Comparison of ENCODE assay signal across 9 mouse cellular contexts in genomic region chr11:101441450-101442126, GRCm38 (mm10). TPM values are rescaled to one million over a fixed set of nuclear protein-coding genes. Genes with fewer than 3 reads are reported as not detected.
DNase-seq lines count a peak whose midpoint lies in the region; ATAC-seq and TF ChIP-seq lines count a peak whose summit lies in the region.
"Not testable (repeated sequence)": the region's sequence is repeated elsewhere in the genome, so short reads cannot be mapped to it uniquely, and the experiment has no call there.
"Had no signal": no experiment of that assay in that cellular context is flagged by ENCODE, and none has a peak within 500 bp of the region (broad histone marks: within the 10 kb centered on the region; RNA-seq: fewer than 3 reads in every experiment).

No protein-coding gene starts in this region.

- not testable (repeated sequence) for H3K27me3 ChIP-seq in embryonic facial prominence, embryonic 10.5 days (replicated peaks; ENCODE audit: low read depth, poor library complexity, severe bottlenecking); forebrain, embryonic 15.5 days; hindbrain, embryonic 10.5 days (ENCODE audit: insufficient read depth, poor library complexity, severe bottlenecking); kidney, adult 2 months (replicated peaks; ENCODE audit: control insufficient read depth, insufficient read depth, low read length); liver, adult 2 months (ENCODE audit: control insufficient read depth, insufficient read depth, low read length); lung, postnatal 0 days (replicated peaks; ENCODE audit: insufficient read depth, low read length); neural tube, embryonic 11.5 days (ENCODE audit: control insufficient read depth, insufficient read depth, low read length); testis, adult 2 months (ENCODE audit: control insufficient read depth, insufficient read depth, low read length)

- WGBS in embryonic facial prominence, embryonic 10.5 days = 40% methylated on average over 15 of the region's 15 CpGs
- 39% methylated on average over 14 of the region's 15 CpGs for WGBS in forebrain, embryonic 15.5 days
- whole genome bisulfite sequencing in hindbrain, embryonic 10.5 days = 45% methylated on average over 15 of the region's 15 CpGs
- 33% methylated on average over 15 of the region's 15 CpGs for WGBS in kidney, adult 2 months
- 34% methylated on average over 15 of the region's 15 CpGs for WGBS in liver, adult 2 months
- 33% methylated on average over 15 of the region's 15 CpGs for WGBS in lung, postnatal 0 days
- 40% methylated on average over 14 of the region's 15 CpGs for WGBS in neural tube, embryonic 11.5 days

- TF ChIP-seq EP300 in lung, postnatal 0 days (IDR thresholded peaks at IDR 0.05) = not testable (repeated sequence)

- H3K9me3 ChIP-seq in embryonic facial prominence, embryonic 10.5 days; forebrain, embryonic 15.5 days; hindbrain, embryonic 10.5 days; lung, postnatal 0 days (ENCODE audit: low read length); neural tube, embryonic 11.5 days (ENCODE audit: control insufficient read depth, low read length): not testable (repeated sequence)

- not testable (repeated sequence) for H3K79me2 ChIP-seq in liver, adult 2 months (ENCODE audit: control insufficient read depth, insufficient read depth, low read length)

- H3K4me1 ChIP-seq in embryonic facial prominence, embryonic 10.5 days = peaks cover 20% of the 10 kb centered on the region
- peaks cover 22% of the 10 kb centered on the region for H3K4me1 ChIP-seq in forebrain, embryonic 15.5 days
- peaks cover 25% of the 10 kb centered on the region for H3K4me1 ChIP-seq in hindbrain, embryonic 10.5 days (replicated peaks)
- H3K4me1 ChIP-seq in kidney, adult 2 months (ENCODE audit: control insufficient read depth, insufficient read depth, low read length); lung, postnatal 0 days (ENCODE audit: insufficient read depth, low read depth, low read length); neural tube, embryonic 11.5 days (ENCODE audit: control insufficient read depth, insufficient read depth, low read length); testis, adult 2 months (ENCODE audit: control insufficient read depth, insufficient read depth, low read length): not testable (repeated sequence)
- H3K4me1 ChIP-seq in liver, adult 2 months (ENCODE audit: control insufficient read depth, insufficient read depth, low read length) = peaks cover 10% of the 10 kb centered on the region

- H3K4me3 ChIP-seq in embryonic facial prominence, embryonic 10.5 days = peak overlapping the region; percentile 90
- peak overlapping the region; percentile 68 for H3K4me3 ChIP-seq in forebrain, embryonic 15.5 days
- peak overlapping the region; percentile 92 for H3K4me3 ChIP-seq in hindbrain, embryonic 10.5 days
- peak overlapping the region; percentile 30 for H3K4me3 ChIP-seq in kidney, adult 2 months (ENCODE audit: insufficient read depth, low read depth, low read length)
- 0 out of 2 replicates have a peak overlapping the region, but pooled peaks have one; percentile 15 for H3K4me3 ChIP-seq in liver, adult 2 months (ENCODE audit: insufficient read depth, low read depth, low read length)
- H3K4me3 ChIP-seq in lung, postnatal 0 days (ENCODE audit: low read depth, low read length) = peak overlapping the region; percentile 14; the same call in 1 of the 2 replicates
- H3K4me3 ChIP-seq in neural tube, embryonic 11.5 days (ENCODE audit: low read depth, low read length) = not testable (repeated sequence)
- peak overlapping the region; percentile 81 for H3K4me3 ChIP-seq in testis, adult 2 months (ENCODE audit: control insufficient read depth, low read depth, low read length)

- H3K36me3 ChIP-seq in embryonic facial prominence, embryonic 10.5 days (replicated peaks) = peaks cover 34% of the 10 kb centered on the region
- H3K36me3 ChIP-seq in forebrain, embryonic 15.5 days = peaks cover 25% of the 10 kb centered on the region
- peaks cover 34% of the 10 kb centered on the region for H3K36me3 ChIP-seq in hindbrain, embryonic 10.5 days
- H3K36me3 ChIP-seq in kidney, adult 2 months (ENCODE audit: control insufficient read depth, insufficient read depth, low read length); testis, adult 2 months (ENCODE audit: control insufficient read depth, insufficient read depth, low read length): not testable (repeated sequence)
- peaks cover 17% of the 10 kb centered on the region for H3K36me3 ChIP-seq in liver, adult 2 months (ENCODE audit: control insufficient read depth, insufficient read depth, low read length)
- H3K36me3 ChIP-seq in lung, postnatal 0 days (ENCODE audit: insufficient read depth, low read length) = peaks cover 14% of the 10 kb centered on the region; the same call in 1 of the 2 replicates
- H3K36me3 ChIP-seq in neural tube, embryonic 11.5 days (ENCODE audit: control insufficient read depth, insufficient read depth, low read length) = peaks cover 15% of the 10 kb centered on the region

- not testable (repeated sequence) for ATAC-seq in forebrain, embryonic 15.5 days (replicated peaks); lung, postnatal 0 days
- ATAC-seq in neural tube, embryonic 11.5 days (ENCODE audit: insufficient read depth, low FRiP score, low TSS enrichment) = peak; percentile 56; the same call in 1 of the 2 replicates

- not testable (repeated sequence) for TF ChIP-seq POLR2A in kidney, adult 2 months (IDR thresholded peaks at IDR 0.05; ENCODE audit: low read depth, low read length); liver, adult 2 months (IDR thresholded peaks at IDR 0.05; ENCODE audit: extremely low read depth, insufficient read depth, low read length); testis, adult 2 months (IDR thresholded peaks at IDR 0.05; ENCODE audit: control insufficient read depth, low read depth, low read length)

- peak overlapping the region; percentile 78 for H3K27ac ChIP-seq in embryonic facial prominence, embryonic 10.5 days (replicated peaks)
- H3K27ac ChIP-seq in forebrain, embryonic 15.5 days (replicated peaks) = peak overlapping the region; percentile 57
- H3K27ac ChIP-seq in hindbrain, embryonic 10.5 days = peak overlapping the region; percentile 98
- not testable (repeated sequence) for H3K27ac ChIP-seq in kidney, adult 2 months (ENCODE audit: insufficient read depth, low read depth, low read length); liver, adult 2 months (replicated peaks; ENCODE audit: insufficient read depth, low read depth, low read length); lung, postnatal 0 days (ENCODE audit: low read length); neural tube, embryonic 11.5 days (ENCODE audit: low read depth, low read length)
- H3K27ac ChIP-seq in testis, adult 2 months (ENCODE audit: control insufficient read depth, insufficient read depth, low read depth, low read length) = 0 out of 2 replicates have a peak overlapping the region, but pooled peaks have one; percentile 26

- DNase-seq in embryonic facial prominence, embryonic 10.5 days (ENCODE audit: low spot score); hindbrain, embryonic 10.5 days (ENCODE audit: low spot score); kidney, adult 2 months; liver, adult 2 months (ENCODE audit: extremely low read depth, low read depth, low spot score); lung, postnatal 0 days (ENCODE audit: low spot score); neural tube, embryonic 11.5 days (ENCODE audit: low spot score): not testable (repeated sequence)

- peak overlapping the region; percentile 40 for H3K4me2 ChIP-seq in forebrain, embryonic 15.5 days (replicated peaks)
- H3K4me2 ChIP-seq in lung, postnatal 0 days (replicated peaks; ENCODE audit: low read depth, low read length) = peak overlapping the region; percentile 42
- peak overlapping the region; percentile 28; the same call in 1 of the 2 replicates for H3K4me2 ChIP-seq in neural tube, embryonic 11.5 days (ENCODE audit: low read depth)

- H3K9ac ChIP-seq in forebrain, embryonic 15.5 days (replicated peaks); lung, postnatal 0 days (replicated peaks; ENCODE audit: low read depth): not testable (repeated sequence)
- H3K9ac ChIP-seq in liver, adult 2 months (ENCODE audit: low read depth, low read length) = peak overlapping the region; percentile 60; the same call in 1 of the 2 replicates
- H3K9ac ChIP-seq in neural tube, embryonic 11.5 days (ENCODE audit: low read length) = peak overlapping the region; percentile 18; the same call in 1 of the 2 replicates

- not testable (repeated sequence) for TF ChIP-seq CTCF in kidney, adult 2 months (conservative IDR thresholded peaks at IDR 0.05; ENCODE audit: insufficient read depth, insufficient read length, low read depth, low read length); liver, adult 2 months (IDR thresholded peaks at IDR 0.05; ENCODE audit: low read depth, low read length); lung, postnatal 0 days (IDR thresholded peaks at IDR 0.05); testis, adult 2 months (IDR thresholded peaks at IDR 0.05; ENCODE audit: control insufficient read depth, insufficient read depth, insufficient replicate concordance, low read depth, low read length)

RNA-seq across cellular contexts. Expression of gene Rpl27, which starts 0.5 kb away (rescaled TPM):
- polyA plus RNA-seq in embryonic facial prominence, embryonic 10.5 days (2016; fragmentation: Nextera tagmentation; extraction: Ambion mirVana) = 469 and 481 TPM in 2 replicates
- polyA plus RNA-seq in forebrain, embryonic 15.5 days (2015; fragmentation: Nextera tagmentation; extraction: Ambion mirVana) = 267 and 285 TPM in 2 replicates
- 414 and 455 TPM in 2 replicates for polyA plus RNA-seq in hindbrain, embryonic 10.5 days (2016; fragmentation: Nextera tagmentation; extraction: Ambion mirVana)
- 408 and 409 TPM in 2 replicates for polyA plus RNA-seq in kidney, adult 2 months (2012; rRNA removed)
- 236 and 259 TPM in 2 replicates for total RNA-seq in liver, adult 2 months (2014; rRNA removed)
- 193 and 230 TPM in 2 replicates for polyA plus RNA-seq in liver, adult 2 months (2012; rRNA removed)
- 221 and 251 TPM in 2 replicates for polyA plus RNA-seq in lung, postnatal 0 days (2015; fragmentation: Nextera tagmentation; extraction: Ambion mirVana)
- 389 and 414 TPM in 2 replicates for polyA plus RNA-seq in neural tube, embryonic 11.5 days (2014; fragmentation: Nextera tagmentation; extraction: Ambion mirVana)
- 161 and 224 TPM in 2 replicates for polyA plus RNA-seq in testis, adult 2 months (2012; rRNA removed)

RNA-seq across cellular contexts. Expression of gene Ifi35, which starts 6.6 kb away (rescaled TPM):
- 2.1 and 3.1 TPM in 2 replicates for polyA plus RNA-seq in embryonic facial prominence, embryonic 10.5 days (2016; fragmentation: Nextera tagmentation; extraction: Ambion mirVana)
- 2.4 and 3.2 TPM in 2 replicates for polyA plus RNA-seq in forebrain, embryonic 15.5 days (2015; fragmentation: Nextera tagmentation; extraction: Ambion mirVana)
- polyA plus RNA-seq in hindbrain, embryonic 10.5 days (2016; fragmentation: Nextera tagmentation; extraction: Ambion mirVana) = 3.5 and 3.6 TPM in 2 replicates
- 25.6 and 29.6 TPM in 2 replicates for polyA plus RNA-seq in kidney, adult 2 months (2012; rRNA removed)
- total RNA-seq in liver, adult 2 months (2014; rRNA removed) = 24.6 and 37.1 TPM in 2 replicates
- 33.8 and 43.6 TPM in 2 replicates for polyA plus RNA-seq in liver, adult 2 months (2012; rRNA removed)
- polyA plus RNA-seq in lung, postnatal 0 days (2015; fragmentation: Nextera tagmentation; extraction: Ambion mirVana) = 48.1 and 50.6 TPM in 2 replicates
- polyA plus RNA-seq in neural tube, embryonic 11.5 days (2014; fragmentation: Nextera tagmentation; extraction: Ambion mirVana) = 2.4 and 3.1 TPM in 2 replicates
- 3.2 and 3.6 TPM in 2 replicates for polyA plus RNA-seq in testis, adult 2 months (2012; rRNA removed)

RNA-seq across cellular contexts. Expression of gene Ptges3l, which starts 16.5 kb away (rescaled TPM):
- 3.9 and 4.7 TPM in 2 replicates for polyA plus RNA-seq in embryonic facial prominence, embryonic 10.5 days (2016; fragmentation: Nextera tagmentation; extraction: Ambion mirVana)
- 1.0 and 1.7 TPM in 2 replicates for polyA plus RNA-seq in forebrain, embryonic 15.5 days (2015; fragmentation: Nextera tagmentation; extraction: Ambion mirVana)
- 4.0 and 4.5 TPM in 2 replicates for polyA plus RNA-seq in hindbrain, embryonic 10.5 days (2016; fragmentation: Nextera tagmentation; extraction: Ambion mirVana)
- polyA plus RNA-seq in kidney, adult 2 months (2012; rRNA removed) = 4.6 and 6.0 TPM in 2 replicates
- total RNA-seq in liver, adult 2 months (2014; rRNA removed) = 0.27 and 0.46 TPM in 2 replicates
- polyA plus RNA-seq in liver, adult 2 months (2012; rRNA removed) = 0.93 and 1.1 TPM in 2 replicates
- 6.5 and 7.3 TPM in 2 replicates for polyA plus RNA-seq in lung, postnatal 0 days (2015; fragmentation: Nextera tagmentation; extraction: Ambion mirVana)
- 6.9 and 7.1 TPM in 2 replicates for polyA plus RNA-seq in neural tube, embryonic 11.5 days (2014; fragmentation: Nextera tagmentation; extraction: Ambion mirVana)
- polyA plus RNA-seq in testis, adult 2 months (2012; rRNA removed) = 34.6 and 39.1 TPM in 2 replicates
- total RNA-seq: hematopoietic stem cell, adult 5-6 weeks had no signal

RNA-seq across cellular contexts. Expression of gene Rundc1, which starts 16.7 kb away (rescaled TPM):
- 17.5 and 21.4 TPM in 2 replicates for polyA plus RNA-seq in embryonic facial prominence, embryonic 10.5 days (2016; fragmentation: Nextera tagmentation; extraction: Ambion mirVana)
- 31.7 and 32.2 TPM in 2 replicates for polyA plus RNA-seq in forebrain, embryonic 15.5 days (2015; fragmentation: Nextera tagmentation; extraction: Ambion mirVana)
- polyA plus RNA-seq in hindbrain, embryonic 10.5 days (2016; fragmentation: Nextera tagmentation; extraction: Ambion mirVana) = 20.5 and 25.3 TPM in 2 replicates
- 24.7 and 27.6 TPM in 2 replicates for polyA plus RNA-seq in kidney, adult 2 months (2012; rRNA removed)
- total RNA-seq in liver, adult 2 months (2014; rRNA removed) = 2.8 and 3.1 TPM in 2 replicates
- 8.6 and 8.9 TPM in 2 replicates for polyA plus RNA-seq in liver, adult 2 months (2012; rRNA removed)
- 14.3 and 15.5 TPM in 2 replicates for polyA plus RNA-seq in lung, postnatal 0 days (2015; fragmentation: Nextera tagmentation; extraction: Ambion mirVana)
- 18.0 and 18.6 TPM in 2 replicates for polyA plus RNA-seq in neural tube, embryonic 11.5 days (2014; fragmentation: Nextera tagmentation; extraction: Ambion mirVana)
- 8.9 and 9.4 TPM in 2 replicates for polyA plus RNA-seq in testis, adult 2 months (2012; rRNA removed)

RNA-seq across cellular contexts. Expression of gene Gm27029, which starts 17.0 kb away (rescaled TPM):
- polyA plus RNA-seq in embryonic facial prominence, embryonic 10.5 days (2016; fragmentation: Nextera tagmentation; extraction: Ambion mirVana) = 12.6 and 13.1 TPM in 2 replicates
- polyA plus RNA-seq in forebrain, embryonic 15.5 days (2015; fragmentation: Nextera tagmentation; extraction: Ambion mirVana) = 6.3 and 7.3 TPM in 2 replicates
- 9.4 and 10.2 TPM in 2 replicates for polyA plus RNA-seq in hindbrain, embryonic 10.5 days (2016; fragmentation: Nextera tagmentation; extraction: Ambion mirVana)
- 0.92 and 1.6 TPM in 2 replicates for polyA plus RNA-seq in kidney, adult 2 months (2012; rRNA removed)
- 0.20 and 0.65 TPM in 2 replicates for total RNA-seq in liver, adult 2 months (2014; rRNA removed)
- polyA plus RNA-seq in liver, adult 2 months (2012; rRNA removed) = 0.10 and 0.37 TPM in 2 replicates
- 2.6 and 2.9 TPM in 2 replicates for polyA plus RNA-seq in lung, postnatal 0 days (2015; fragmentation: Nextera tagmentation; extraction: Ambion mirVana)
- 9.9 and 12.5 TPM in 2 replicates for polyA plus RNA-seq in neural tube, embryonic 11.5 days (2014; fragmentation: Nextera tagmentation; extraction: Ambion mirVana)
- polyA plus RNA-seq in testis, adult 2 months (2012; rRNA removed) = 0.14 and 0.38 TPM in 2 replicates
- total RNA-seq: hematopoietic stem cell, adult 5-6 weeks had no signal
